In the genomic region with DNA sequence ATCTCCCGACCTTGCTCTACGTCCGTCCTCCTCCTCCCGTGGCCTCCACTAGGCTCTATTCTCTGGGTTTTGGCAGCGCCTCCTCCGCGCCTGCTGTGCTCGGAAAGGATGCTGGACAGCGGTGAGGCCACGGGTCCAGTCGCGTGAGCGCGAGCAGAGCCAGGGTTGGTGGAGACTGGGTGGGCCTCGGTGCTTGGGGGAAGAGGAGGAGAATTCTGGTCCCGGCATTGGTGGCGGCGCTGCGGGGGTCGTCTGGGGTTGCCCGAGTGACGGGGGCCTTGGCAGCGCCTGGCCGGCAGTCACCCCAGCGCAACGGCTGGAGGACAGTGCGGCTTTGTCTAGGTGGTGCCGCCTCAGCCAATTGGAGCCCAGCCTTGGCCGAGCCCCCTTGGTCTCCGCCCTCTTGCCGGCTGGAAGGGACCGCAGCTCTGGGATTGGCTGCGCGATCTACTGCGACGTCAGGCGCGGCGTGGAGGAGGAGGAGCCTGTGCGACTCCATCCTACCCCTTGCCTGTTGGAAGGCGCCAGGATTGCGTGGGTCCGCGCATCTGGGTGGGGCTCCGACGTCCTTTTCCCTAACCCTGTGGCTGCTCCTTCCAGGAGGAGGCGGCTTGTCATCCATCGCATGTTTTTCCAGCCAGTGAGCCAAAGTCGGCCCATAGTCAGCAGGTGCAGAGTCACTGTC, we compare ENCODE assay signal across 8 mouse cellular contexts. TPM values are rescaled to one million over a fixed set of nuclear protein-coding genes. Genes with fewer than 3 reads are reported as not detected.
DNase-seq lines count a peak whose midpoint lies in the region; ATAC-seq and TF ChIP-seq lines count a peak whose summit lies in the region.

No protein-coding gene starts in this region.

- peak; percentile 62; the same call in 1 of the 2 replicates for TF ChIP-seq POLR2A in CH12.LX (IDR thresholded peaks at IDR 0.05; ENCODE audit: low read depth, low read length)

- peak overlapping the region; percentile 81 for H3K4me2 ChIP-seq in CH12.LX (ENCODE audit: insufficient read depth, low read depth, poor library complexity, severe bottlenecking)
- H3K4me2 ChIP-seq in forebrain, embryonic 12.5 days = peak overlapping the region; percentile 85
- peak overlapping the region; percentile 88 for H3K4me2 ChIP-seq in heart, embryonic 16.5 days (ENCODE audit: low read depth, low read length)
- peak overlapping the region; percentile 97 for H3K4me2 ChIP-seq in liver, embryonic 13.5 days
- peak overlapping the region; percentile 90 for H3K4me2 ChIP-seq in stomach, embryonic 15.5 days

- DNase-seq in CH12.LX (ENCODE audit: extremely low read depth) = peak; percentile 95
- peak; percentile 87 to 96 for DNase-seq in kidney, postnatal 25 days
- DNase-seq in liver, embryonic 13.5 days = peak; percentile 85
- peak; percentile 89 for DNase-seq in neural tube, embryonic 10.5 days (ENCODE audit: extremely low spot score, low spot score)

- H3K79me2 ChIP-seq in CH12.LX (replicated peaks; ENCODE audit: control insufficient read depth, extremely low read depth, insufficient read depth, poor library complexity, severe bottlenecking) = no peaks in the 10 kb centered on the region

- peaks cover 0 to 8% of the 10 kb centered on the region in 2 experiments for H3K36me3 ChIP-seq in CH12.LX (replicated peaks in 1 of 2; ENCODE audit: control insufficient read depth in 1 of 2, insufficient read depth in 1 of 2, low read length in 1 of 2)
- H3K36me3 ChIP-seq in forebrain, embryonic 12.5 days (replicated peaks) = no peaks in the 10 kb centered on the region
- H3K36me3 ChIP-seq in heart, embryonic 16.5 days (ENCODE audit: control insufficient read depth, insufficient read depth) = no peaks in the 10 kb centered on the region
- H3K36me3 ChIP-seq in liver, embryonic 13.5 days = no peaks in the 10 kb centered on the region
- H3K36me3 ChIP-seq in stomach, embryonic 15.5 days = no peaks in the 10 kb centered on the region

- in situ Hi-C loops in CH12.LX (cut with MboI; ENCODE audit: low pct_ligation_motif_present, low pct_unique_long_range_greater_than_20kb, low sequenced_read_pairs) = loop anchor here (10.0 kb wide), 1 partner anchor 145 kb away; no protein-coding TSS in a partner anchor

- ATAC-seq in cerebellum, adult (ENCODE audit: insufficient number of reproducible peaks, low FRiP score, low TSS enrichment) = peak; percentile 89
- ATAC-seq in forebrain, embryonic 12.5 days (ENCODE audit: low FRiP score) = peak; percentile 97
- ATAC-seq in heart, embryonic 16.5 days (replicated peaks; ENCODE audit: extremely low read depth, insufficient read depth, low FRiP score) = peak; percentile 97
- peak; percentile 90 for ATAC-seq in liver, embryonic 13.5 days (ENCODE audit: low read depth)
- peak; percentile 95 for ATAC-seq in stomach, embryonic 15.5 days (ENCODE audit: insufficient read depth, low FRiP score, low read depth)

- peaks cover 6 to 71% of the 10 kb centered on the region in 2 experiments; a peak in 3 of 4 replicates for H3K4me1 ChIP-seq in CH12.LX (ENCODE audit: control insufficient read depth in 1 of 2, insufficient read depth in 2 of 2)
- peaks cover 21% of the 10 kb centered on the region for H3K4me1 ChIP-seq in forebrain, embryonic 12.5 days
- H3K4me1 ChIP-seq in heart, embryonic 16.5 days (ENCODE audit: control insufficient read depth, insufficient read depth, low read length) = peaks cover 15% of the 10 kb centered on the region
- H3K4me1 ChIP-seq in liver, embryonic 13.5 days (replicated peaks) = peaks cover 63% of the 10 kb centered on the region
- H3K4me1 ChIP-seq in stomach, embryonic 15.5 days = peaks cover 14% of the 10 kb centered on the region; the same call in 1 of the 2 replicates

- WGBS in forebrain, embryonic 12.5 days = 0% methylated on average over 49 of the region's 49 CpGs
- under 1% methylated on average over 49 of the region's 49 CpGs for WGBS in heart, embryonic 16.5 days
- WGBS in liver, embryonic 13.5 days (ENCODE audit: insufficient replicate concordance) = under 1% methylated on average over 49 of the region's 49 CpGs
- under 1% methylated on average over 49 of the region's 49 CpGs for WGBS in stomach, embryonic 15.5 days

- dilution Hi-C loops in CH12.LX (cut with MboI; ENCODE audit: extremely low pct_ligation_motif_present, extremely low pct_unique_long_range_greater_than_20kb, low sequenced_read_pairs) = no loop called here

- no peak for TF ChIP-seq EP300 in CH12.LX (IDR thresholded peaks at IDR 0.05; ENCODE audit: low read length)

- no peak overlapping the region for H3K27ac ChIP-seq in CH12.LX (ENCODE audit: insufficient read depth, low read depth)
- H3K27ac ChIP-seq in forebrain, embryonic 12.5 days = peak overlapping the region; percentile 92
- H3K27ac ChIP-seq in heart, embryonic 16.5 days (ENCODE audit: low read length) = 0 out of 2 replicates have a peak overlapping the region, but pooled peaks have one; percentile 0
- H3K27ac ChIP-seq in liver, embryonic 13.5 days = peak overlapping the region; percentile 25; the same call in 1 of the 2 replicates
- peak overlapping the region; percentile 67 for H3K27ac ChIP-seq in stomach, embryonic 15.5 days

- H3K9me3 ChIP-seq in CH12.LX (replicated peaks; ENCODE audit: low read length) = no peaks in the 10 kb centered on the region
- no peaks in the 10 kb centered on the region for H3K9me3 ChIP-seq in forebrain, embryonic 12.5 days
- no peaks in the 10 kb centered on the region for H3K9me3 ChIP-seq in heart, embryonic 16.5 days (replicated peaks; ENCODE audit: control insufficient read depth, low read length)
- H3K9me3 ChIP-seq in liver, embryonic 13.5 days (replicated peaks) = no peaks in the 10 kb centered on the region
- no peaks in the 10 kb centered on the region for H3K9me3 ChIP-seq in stomach, embryonic 15.5 days

- no peak for TF ChIP-seq CTCF in CH12.LX (conservative IDR thresholded peaks at IDR 0.05 in 1 of 2, IDR thresholded peaks at IDR 0.05 in 1 of 2; ENCODE audit: low read depth in 2 of 2, low read length in 2 of 2)

- peak overlapping the region; percentile 67; the same call in 1 of the 2 replicates for H3K9ac ChIP-seq in CH12.LX (ENCODE audit: insufficient read depth, low read depth)
- H3K9ac ChIP-seq in forebrain, embryonic 12.5 days = peak overlapping the region; percentile 74
- H3K9ac ChIP-seq in heart, embryonic 16.5 days (ENCODE audit: low read length) = peak overlapping the region; percentile 68
- peak overlapping the region; percentile 67 for H3K9ac ChIP-seq in liver, embryonic 13.5 days
- H3K9ac ChIP-seq in stomach, embryonic 15.5 days = peak overlapping the region; percentile 45; the same call in 1 of the 2 replicates

- H3K4me3 ChIP-seq in CH12.LX (replicated peaks in 1 of 3; ENCODE audit: low read depth in 2 of 3, low read length in 2 of 3, poor library complexity in 1 of 3) = peak overlapping the region; percentile 64 to 78 (median 78)
- peak overlapping the region; percentile 62 for H3K4me3 ChIP-seq in forebrain, embryonic 12.5 days (replicated peaks)
- peak overlapping the region; percentile 54 for H3K4me3 ChIP-seq in heart, embryonic 16.5 days (ENCODE audit: low read length)
- H3K4me3 ChIP-seq in liver, embryonic 13.5 days (replicated peaks) = peak overlapping the region; percentile 66
- H3K4me3 ChIP-seq in stomach, embryonic 15.5 days (replicated peaks) = peak overlapping the region; percentile 60

- no peaks in the 10 kb centered on the region for H3K27me3 ChIP-seq in CH12.LX (replicated peaks)
- peaks cover 33% of the 10 kb centered on the region for H3K27me3 ChIP-seq in forebrain, embryonic 12.5 days
- H3K27me3 ChIP-seq in heart, embryonic 16.5 days (ENCODE audit: control insufficient read depth, insufficient read depth, low read length) = peaks cover 23% of the 10 kb centered on the region
- peaks cover 31% of the 10 kb centered on the region for H3K27me3 ChIP-seq in liver, embryonic 13.5 days
- peaks cover 10% of the 10 kb centered on the region; the same call in 1 of the 2 replicates for H3K27me3 ChIP-seq in stomach, embryonic 15.5 days (replicated peaks)

- TF ChIP-seq RAD21 in CH12.LX (IDR thresholded peaks at IDR 0.05; ENCODE audit: low read depth, low read length) = no peak

TF ChIP-seq in CH12.LX, 34 proteins besides CTCF, POLR2A, EP300 and RAD21 (continues in another document):
- peak; percentile 63; the same call in 1 of the 2 replicates for TF ChIP-seq CHD1 (IDR thresholded peaks at IDR 0.05; ENCODE audit: low read depth, low read length)
- peak; percentile 46; the same call in 1 of the 2 replicates for TF ChIP-seq TCF12 (IDR thresholded peaks at IDR 0.05; ENCODE audit: low read depth, low read length)
- no peak for TF ChIP-seq ZKSCAN1 (IDR thresholded peaks at IDR 0.05; ENCODE audit: borderline replicate concordance, low read depth, low read length)
- TF ChIP-seq NRF1 (IDR thresholded peaks at IDR 0.05; ENCODE audit: low read depth, low read length) = peak; percentile 58
- 0 out of 2 replicates have a peak, but pooled peaks have one; percentile 10 for TF ChIP-seq IRF4 (IDR thresholded peaks at IDR 0.05; ENCODE audit: low read depth, low read length)
- peak; percentile 91 for TF ChIP-seq BHLHE40 (IDR thresholded peaks at IDR 0.05; ENCODE audit: low read depth, low read length)
- 0 out of 2 replicates have a peak, but pooled peaks have one; percentile 61 for TF ChIP-seq ZMIZ1 (IDR thresholded peaks at IDR 0.05; ENCODE audit: low read depth, low read length)
- 0 out of 2 replicates have a peak, but pooled peaks have one; percentile 42 for TF ChIP-seq MAZ (IDR thresholded peaks at IDR 0.05; ENCODE audit: low read depth, low read length)
- 0 out of 2 replicates have a peak, but pooled peaks have one; percentile 3 for TF ChIP-seq KAT2A (IDR thresholded peaks at IDR 0.05; ENCODE audit: insufficient replicate concordance, low read length)
- TF ChIP-seq MXI1 (IDR thresholded peaks at IDR 0.05; ENCODE audit: low read depth, low read length) = peak; percentile 93
- TF ChIP-seq E2F4 (IDR thresholded peaks at IDR 0.05; ENCODE audit: insufficient replicate concordance, low read depth, low read length) = no peak
- TF ChIP-seq ZC3H11A (IDR thresholded peaks at IDR 0.05; ENCODE audit: low read depth, low read length) = no peak
- no peak for TF ChIP-seq ZNF384 (IDR thresholded peaks at IDR 0.05; ENCODE audit: low read depth, low read length)
- peak; percentile 32; the same call in 1 of the 2 replicates for TF ChIP-seq MAX (IDR thresholded peaks at IDR 0.05; ENCODE audit: low read length)
- TF ChIP-seq MYC (IDR thresholded peaks at IDR 0.05; ENCODE audit: low read depth, low read length) = peak; percentile 6; the same call in 1 of the 2 replicates

RNA-seq across cellular contexts. Expression of a gene that starts 7.5 kb away (rescaled TPM):
- total RNA-seq in CH12.LX (2012; rRNA removed) = 37.9 and 44.4 TPM in 2 replicates
- 48.9 and 54.3 TPM in 2 replicates for total RNA-seq in CH12.LX (2014; rRNA removed)
- polyA plus RNA-seq in CH12.LX (2012; ENCODE audit: insufficient read length, low read depth) = 110 and 117 TPM in 2 replicates
- polyA plus RNA-seq in forebrain, embryonic 12.5 days (2016; fragmentation: Nextera tagmentation; extraction: Ambion mirVana) = 49.3 and 51.1 TPM in 2 replicates
- polyA plus RNA-seq in heart, embryonic 16.5 days (2015; fragmentation: Nextera tagmentation; extraction: Ambion mirVana) = 11.8 and 17.0 TPM in 2 replicates
- 56.7 and 61.3 TPM in 2 replicates for polyA plus RNA-seq in liver, embryonic 13.5 days (2015; fragmentation: Nextera tagmentation; extraction: Ambion mirVana)
- 62.6 and 85.6 TPM in 2 replicates for polyA plus RNA-seq in stomach, embryonic 15.5 days (2015; fragmentation: Nextera tagmentation; extraction: Ambion mirVana)
